Mouse (Mus musculus) retina, postnatal 7 days (tissue): Measurements from ENCODE around the gene Pcdh9.

ENCODE experiments used
- DNase-seq: peaks from one replicate; pipeline ENCODE4 v3.0.0-alpha.2; 2012; ENCODE audit warnings: low read depth, low spot score

Gene Pcdh9

DNA sequence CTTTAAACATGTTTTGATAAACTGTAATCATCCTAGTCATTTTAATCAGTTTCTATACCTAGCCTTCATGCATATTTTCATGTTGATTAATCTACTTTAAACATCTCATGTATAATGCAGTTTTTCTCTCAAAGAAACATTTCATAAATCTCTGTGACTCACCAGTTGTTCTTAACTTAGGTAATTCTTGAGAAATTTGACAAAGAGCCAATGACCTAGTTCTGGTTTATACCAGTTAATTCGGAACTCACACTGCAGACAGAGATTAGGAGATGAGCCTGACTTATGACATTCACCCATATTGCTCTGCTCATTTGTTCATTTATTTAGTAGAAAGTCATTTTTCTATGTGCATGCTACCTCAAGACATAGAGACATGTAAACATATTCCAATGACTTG, 328.9 kb downstream of the Pcdh9 start:
- no peak for DNase-seq

- DNase-seq: no peak
These were observed 336.7 kb downstream of the Pcdh9 start for GRCm38 (mm10) chr14:93553771-93554170.

DNA sequence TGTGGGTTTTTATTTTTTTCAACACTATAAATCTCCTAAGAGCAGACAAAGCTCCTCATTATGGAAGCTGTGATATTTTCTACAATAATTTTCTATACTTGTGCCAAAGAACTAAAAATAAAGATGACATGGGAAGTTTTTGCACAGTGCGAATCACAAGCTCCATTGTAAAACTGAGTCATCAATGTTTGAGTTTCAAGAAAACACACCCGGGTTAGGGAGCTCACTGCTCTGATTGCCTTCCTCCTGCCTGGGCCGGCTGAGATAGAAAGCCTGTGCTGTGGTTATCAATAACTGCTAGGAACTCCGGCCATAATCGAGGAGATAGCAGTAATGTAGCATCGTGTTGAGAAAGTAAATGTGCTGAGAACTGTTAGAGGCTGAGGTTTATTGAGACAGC, 344.9 kb downstream of the Pcdh9 start:
- no peak for DNase-seq

DNA sequence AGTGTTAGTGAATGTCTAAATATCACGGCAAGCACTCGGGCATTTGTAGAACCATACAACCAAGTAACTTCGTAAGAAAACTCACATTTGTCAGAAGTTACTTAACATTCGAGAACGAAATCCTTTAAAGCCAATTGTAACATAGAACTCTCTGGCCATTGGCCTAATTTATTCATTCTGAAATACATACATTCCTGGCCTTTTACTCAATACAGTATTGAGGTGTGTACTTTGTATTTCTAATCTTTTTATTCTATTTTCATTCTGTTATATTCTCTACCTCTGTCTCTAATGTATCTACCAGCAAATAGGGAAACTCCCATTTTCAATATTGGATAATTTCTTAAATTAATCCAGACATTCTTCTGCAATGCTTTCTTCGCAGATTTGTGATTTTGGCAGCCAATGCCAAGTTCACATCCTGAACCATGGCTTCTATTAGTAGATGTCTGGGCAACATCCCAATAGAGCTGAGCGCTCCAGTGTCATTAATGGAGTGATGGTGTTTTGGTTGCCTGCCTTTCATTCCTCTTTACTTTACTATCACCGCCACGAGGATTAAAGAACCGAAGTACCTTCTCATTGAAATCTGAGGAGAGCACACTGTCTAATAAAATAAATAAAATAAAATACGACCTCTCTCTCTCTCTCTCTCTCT, 346.4 kb downstream of the Pcdh9 start:
- DNase-seq: no peak

DNA sequence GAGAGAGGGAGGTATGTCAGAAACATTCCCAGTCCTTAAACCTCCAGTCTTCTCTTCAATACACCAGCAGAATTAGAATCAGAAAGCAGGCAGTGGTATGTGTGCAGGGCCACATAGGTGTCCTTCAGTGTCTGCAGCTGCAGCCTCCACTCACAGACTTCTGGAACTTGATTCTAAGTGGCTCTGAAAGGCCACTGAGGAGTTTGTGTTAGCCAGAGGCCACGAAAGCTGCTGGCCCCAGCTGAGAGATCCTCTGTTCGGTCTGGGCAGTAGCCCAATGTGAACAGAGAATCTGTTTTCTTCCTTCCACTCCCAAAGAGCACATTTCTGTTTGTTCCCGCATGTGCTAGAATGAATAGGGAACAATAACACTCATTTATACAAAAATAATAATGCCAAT, 346.9 kb downstream of the Pcdh9 start:
- no peak for DNase-seq

GRCm38 (mm10) chr14:93534928-93535327, 355.6 kb downstream of the Pcdh9 start:
- no peak for DNase-seq

DNA sequence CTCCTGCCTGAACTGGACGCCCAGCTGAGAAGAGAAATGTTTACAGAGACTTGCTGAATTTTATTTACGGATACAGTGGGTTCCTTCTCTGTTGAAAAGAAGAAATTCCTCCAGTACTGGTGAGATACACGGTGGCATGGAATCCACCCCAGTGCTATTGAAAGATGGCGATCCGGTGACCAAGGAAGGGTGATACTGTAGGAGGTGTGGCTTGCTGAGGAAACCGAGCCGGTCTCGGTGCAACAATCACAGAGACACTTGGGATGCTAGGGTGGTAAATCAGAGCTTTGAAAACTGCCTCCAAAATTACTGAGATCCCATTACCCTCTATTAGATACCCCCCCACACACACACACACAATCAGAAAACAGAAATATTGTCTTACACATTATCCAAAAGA, 367.0 kb downstream of the Pcdh9 start:
- no peak for DNase-seq

DNA sequence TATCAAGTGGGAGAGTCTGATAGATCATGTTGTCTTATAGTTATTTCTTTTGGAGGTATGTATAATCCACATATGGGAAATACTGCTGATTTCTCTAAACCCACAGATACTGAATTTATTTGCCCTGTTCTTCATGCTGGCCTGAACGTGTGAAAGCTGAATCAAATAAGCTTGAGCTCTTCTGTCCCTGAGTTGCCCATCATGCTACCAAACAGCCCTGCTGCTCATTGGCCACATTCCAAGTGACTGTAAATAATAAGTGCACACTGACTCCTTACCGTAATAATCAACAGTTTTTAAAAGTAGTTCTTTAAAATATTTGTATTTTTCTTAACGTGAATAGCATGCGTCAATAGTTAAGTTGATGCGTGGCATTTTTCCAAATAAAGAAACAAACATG, 370.3 kb downstream of the Pcdh9 start:
- DNase-seq: no peak

GRCm38 (mm10) chr14:93516679-93517078, 373.8 kb downstream of the Pcdh9 start:
- no peak for DNase-seq

- no peak for DNase-seq
These were observed 384.4 kb downstream of the Pcdh9 start for GRCm38 (mm10) chr14:93506107-93506506.

DNA sequence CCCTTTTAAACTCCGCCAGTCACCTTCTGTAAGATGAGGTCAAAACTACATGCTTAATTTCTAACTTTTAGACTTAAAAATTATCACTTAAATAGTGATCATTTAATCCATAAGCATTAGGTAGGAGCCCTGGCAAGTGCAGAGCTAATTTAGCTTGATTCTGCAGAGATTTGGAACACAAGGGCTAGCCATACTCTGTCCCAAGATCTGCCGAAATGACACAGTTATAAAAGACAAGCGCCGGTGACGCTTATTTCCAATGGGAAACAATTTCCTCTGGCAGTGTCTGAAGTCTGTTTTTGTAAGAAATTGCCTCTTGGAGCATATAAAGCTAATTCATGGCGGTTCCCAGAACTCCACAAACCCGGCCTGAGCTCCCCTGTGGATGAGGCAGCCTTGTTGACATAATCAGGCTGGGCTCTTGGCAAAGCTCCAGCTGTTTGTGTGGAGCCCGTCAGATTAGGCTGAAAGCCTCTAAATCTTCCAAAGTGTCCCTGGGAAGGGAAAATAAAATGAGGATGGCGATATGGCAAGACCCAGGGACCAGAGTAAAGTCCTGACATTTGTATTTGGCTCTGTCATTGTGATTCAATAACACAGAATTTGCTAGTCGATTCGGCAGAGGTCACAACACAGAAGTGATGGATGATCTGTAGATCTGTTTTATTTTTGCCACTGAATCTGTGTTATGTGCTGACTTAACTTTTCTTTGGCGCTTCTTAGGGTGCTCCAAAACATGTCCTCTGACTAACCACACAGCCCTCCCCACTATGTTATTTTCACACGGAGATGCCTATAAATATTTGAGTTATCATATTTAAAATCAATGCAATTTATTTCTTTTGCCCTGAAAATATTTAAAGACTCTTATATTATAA, 391.4 kb downstream of the Pcdh9 start:
- DNase-seq: peak; percentile 60

DNA sequence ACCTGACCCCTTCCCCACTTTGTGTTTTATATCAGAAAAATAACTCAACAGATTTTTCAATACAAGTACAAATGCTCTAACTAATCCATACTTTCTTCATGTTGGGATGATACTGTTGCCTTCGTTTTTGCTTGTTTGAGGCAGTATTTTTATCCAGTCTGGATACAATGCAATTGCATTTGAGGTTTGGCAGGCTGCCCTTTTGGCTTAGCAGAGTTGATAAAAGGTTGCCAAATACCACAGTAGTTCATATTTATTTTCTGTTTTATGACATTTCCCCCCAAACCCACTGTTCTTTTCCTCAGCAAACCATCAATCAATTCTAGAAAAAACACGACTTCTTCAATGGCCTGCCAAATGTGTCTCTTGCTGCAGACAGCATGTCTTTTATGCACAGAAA, 415.5 kb downstream of the Pcdh9 start:
- DNase-seq: no peak

- DNase-seq: no peak
These were observed 418.0 kb downstream of the Pcdh9 start for GRCm38 (mm10) chr14:93472494-93472893.

- DNase-seq: no peak
These were observed 427.1 kb downstream of the Pcdh9 start for GRCm38 (mm10) chr14:93463360-93463892.

GRCm38 (mm10) chr14:93450930-93451665, 439.4 kb downstream of the Pcdh9 start:
- no peak for DNase-seq

DNA sequence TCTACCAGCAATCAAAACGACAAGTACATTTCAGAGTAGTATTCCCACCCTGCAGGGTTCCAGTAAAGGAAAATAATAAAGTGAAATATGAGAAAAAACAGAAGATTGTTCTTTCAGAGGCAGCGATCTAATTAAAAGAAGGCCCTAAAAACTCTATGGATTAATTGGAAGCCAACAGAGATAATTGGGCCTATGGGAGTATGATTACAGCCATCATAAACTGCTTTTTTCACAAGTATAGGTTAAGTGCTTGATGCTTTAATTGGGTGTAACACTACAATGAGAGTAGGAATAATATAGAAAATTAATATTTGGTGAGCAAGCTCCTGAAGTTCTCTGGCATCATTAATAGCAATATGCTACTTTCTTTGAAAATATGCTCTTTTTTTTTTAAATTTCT, 448.6 kb downstream of the Pcdh9 start:
- no peak for DNase-seq

DNA sequence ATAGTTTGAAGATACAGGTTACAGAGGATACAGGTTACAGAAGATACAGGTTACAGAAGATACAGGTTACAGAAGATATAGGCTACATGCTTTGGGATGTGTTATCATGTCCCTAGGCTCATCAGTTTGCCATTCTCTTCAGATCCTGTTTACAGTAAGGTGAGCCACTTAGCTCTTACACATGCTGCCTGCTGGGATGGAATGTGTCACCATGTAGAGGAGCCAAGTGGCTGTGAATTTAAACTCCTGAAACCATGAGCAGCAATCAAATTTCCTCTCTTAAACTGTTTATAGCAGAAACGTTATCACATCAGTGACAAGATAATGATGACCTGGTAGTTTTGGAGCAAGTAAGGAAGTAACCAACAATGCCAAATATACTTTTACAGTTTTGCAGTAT, 453.3 kb downstream of the Pcdh9 start:
- DNase-seq: no peak

- DNase-seq: no peak
These were observed 473.7 kb downstream of the Pcdh9 start for GRCm38 (mm10) chr14:93416752-93417151.

GRCm38 (mm10) chr14:93415496-93415895, 475.0 kb downstream of the Pcdh9 start:
- DNase-seq: peak; percentile 9

DNA sequence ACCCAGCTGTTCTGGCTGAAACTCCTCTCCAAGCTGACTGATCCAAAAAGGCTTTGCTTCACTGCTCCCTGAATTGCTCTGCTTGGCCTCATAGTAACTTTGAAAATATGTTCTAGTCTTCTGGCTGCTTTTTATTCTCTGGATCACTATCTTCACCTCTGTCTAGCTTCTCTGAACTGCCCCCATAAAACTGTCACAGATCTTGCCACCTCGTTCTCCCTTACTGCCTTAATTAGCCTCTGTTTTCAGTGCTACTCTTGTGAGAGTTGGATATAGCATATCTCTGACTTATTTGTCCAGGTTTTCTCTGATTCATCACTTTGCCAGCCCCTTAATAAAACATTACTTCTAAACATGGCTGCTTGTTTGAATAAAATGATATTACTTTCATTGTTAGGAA, 481.2 kb downstream of the Pcdh9 start:
- no peak for DNase-seq

- no peak for DNase-seq
These were observed 482.7 kb downstream of the Pcdh9 start for GRCm38 (mm10) chr14:93407747-93408146.

DNA sequence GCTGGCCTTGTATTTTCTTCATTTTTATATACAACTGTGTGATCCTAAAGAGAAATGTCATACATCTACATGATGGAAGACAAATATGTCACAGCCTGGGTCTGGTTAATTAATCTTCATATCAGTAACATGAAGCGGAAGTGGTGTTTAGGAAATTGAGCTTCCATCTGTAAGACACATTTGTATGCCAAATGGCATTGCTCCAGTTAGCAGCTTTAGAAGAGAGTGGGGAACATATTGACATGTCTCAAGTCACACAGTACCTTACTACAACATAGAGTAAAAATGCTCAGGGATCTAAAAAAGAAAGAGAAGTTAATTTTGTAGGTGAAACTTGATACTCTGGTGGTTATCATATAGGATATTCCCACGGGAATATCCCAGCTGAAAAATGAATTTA, 505.4 kb downstream of the Pcdh9 start:
- DNase-seq: no peak
